Mouse (Mus musculus): ENCODE data around the gene Gdf2. TPM values are rescaled to one million over a fixed set of nuclear protein-coding genes. Genes with fewer than 3 reads are reported as not detected.

The Gdf2 gene
- polyA plus RNA-seq, 1 experiment from 2014 or later = 4.3 TPM

GRCm38 (mm10) chr14:33931853-33932252 is 9.0 kb upstream of the Gdf2 start:
- WGBS = 43% methylated on average over 17 of the region's 17 CpGs
- Histone ChIP-seq H3K27ac (no peak overlapping the region), H3K4me1 (peaks cover 10% of the 10 kb centered on the region; the same call in 1 of the 2 replicates), H3K27me3 (ENCODE audit: insufficient read depth, poor library complexity, severe bottlenecking) (peaks cover 83% of the 10 kb centered on the region), H3K4me3 (no peak overlapping the region), H3K36me3 (no peaks in the 10 kb centered on the region), H3K9me3 (no peaks in the 10 kb centered on the region)
- DNase-seq (ENCODE audit: low spot score) = peak; percentile 74

- Histone ChIP-seq H3K9me3 (no peaks in the 10 kb centered on the region), H3K36me3 (no peaks in the 10 kb centered on the region), H3K4me3 (no peak overlapping the region), H3K27me3 (ENCODE audit: insufficient read depth, poor library complexity, severe bottlenecking) (peaks cover 72% of the 10 kb centered on the region), H3K27ac (no peak overlapping the region), H3K4me1 (peaks cover 10% of the 10 kb centered on the region; the same call in 1 of the 2 replicates)
- 58% methylated on average over 10 of the region's 10 CpGs for WGBS
- no peak for DNase-seq (ENCODE audit: low spot score)
Measured at GRCm38 (mm10) chr14:33932935-33933703, 7.7 kb upstream of the Gdf2 start.

- Histone ChIP-seq H3K4me1 (peaks cover 13% of the 10 kb centered on the region; the same call in 1 of the 2 replicates), H3K27me3 (ENCODE audit: insufficient read depth, poor library complexity, severe bottlenecking) (peaks cover 65% of the 10 kb centered on the region), H3K36me3 (no peaks in the 10 kb centered on the region), H3K27ac (no peak overlapping the region), H3K9me3 (no peaks in the 10 kb centered on the region), H3K4me3 (no peak overlapping the region)
- WGBS = 39% methylated on average over 5 of the region's 5 CpGs
- DNase-seq (ENCODE audit: low spot score) = peak; percentile 74
Measured at GRCm38 (mm10) chr14:33933778-33934317, 7.0 kb upstream of the Gdf2 start.

- 24% methylated on average over 9 of the region's 9 CpGs for WGBS
- no peaks in the 10 kb centered on the region for H3K9me3 ChIP-seq
- DNase-seq (ENCODE audit: low spot score) = peak; percentile 84
- H3K27me3 ChIP-seq (ENCODE audit: insufficient read depth, poor library complexity, severe bottlenecking) = peaks cover 21% of the 10 kb centered on the region; the same call in 1 of the 2 replicates
- no peaks in the 10 kb centered on the region for H3K36me3 ChIP-seq
- peak overlapping the region; percentile 42; the same call in 1 of the 2 replicates for H3K27ac ChIP-seq
- peaks cover 29% of the 10 kb centered on the region for H3K4me1 ChIP-seq
- H3K4me3 ChIP-seq = peak overlapping the region; percentile 43
Measured at GRCm38 (mm10) chr14:33939117-33939516, 1.7 kb upstream of the Gdf2 start.

GRCm38 (mm10) chr14:33942222-33942621 is 1.4 kb downstream of the Gdf2 start:
- no peak overlapping the region for H3K4me3 ChIP-seq
- DNase-seq (ENCODE audit: low spot score) = peak; percentile 74
- peaks cover 32% of the 10 kb centered on the region for H3K4me1 ChIP-seq
- H3K9me3 ChIP-seq = no peaks in the 10 kb centered on the region
- no peaks in the 10 kb centered on the region for H3K36me3 ChIP-seq
- no peak overlapping the region for H3K27ac ChIP-seq
- no peaks in the 10 kb centered on the region; the same call in 1 of the 2 replicates for H3K27me3 ChIP-seq (ENCODE audit: insufficient read depth, poor library complexity, severe bottlenecking)
- WGBS = 54% methylated on average over 5 of the region's 5 CpGs

- H3K4me1 ChIP-seq = peaks cover 18% of the 10 kb centered on the region
- 70% methylated on average over 6 of the region's 6 CpGs for WGBS
- no peak for DNase-seq (ENCODE audit: low spot score)
- no peak overlapping the region for H3K4me3 ChIP-seq
- H3K36me3 ChIP-seq = no peaks in the 10 kb centered on the region
- no peak overlapping the region for H3K27ac ChIP-seq
- no peaks in the 10 kb centered on the region for H3K9me3 ChIP-seq
- H3K27me3 ChIP-seq (ENCODE audit: insufficient read depth, poor library complexity, severe bottlenecking) = no peaks in the 10 kb centered on the region
Measured at GRCm38 (mm10) chr14:33946125-33946524, 5.3 kb downstream of the Gdf2 start.

- H3K4me1 ChIP-seq = peaks cover 10% of the 10 kb centered on the region
- H3K27ac ChIP-seq = no peak overlapping the region
- no peak for DNase-seq (ENCODE audit: low spot score)
- no peaks in the 10 kb centered on the region for H3K36me3 ChIP-seq
- no peaks in the 10 kb centered on the region for H3K9me3 ChIP-seq
- H3K27me3 ChIP-seq (ENCODE audit: insufficient read depth, poor library complexity, severe bottlenecking) = peaks cover 10% of the 10 kb centered on the region
- 48% methylated on average over 6 of the region's 6 CpGs for WGBS
- H3K4me3 ChIP-seq = no peak overlapping the region
Measured at GRCm38 (mm10) chr14:33952233-33952981, 11.6 kb downstream of the Gdf2 start.

GRCm38 (mm10) chr14:33953761-33954160 is 12.9 kb downstream of the Gdf2 start, which contains the start of gene Rbp3:
Rbp3 (plus strand) TSS chr14:33954003.
- peaks cover 12% of the 10 kb centered on the region for H3K4me1 ChIP-seq
- no peak within 1 kb of the TSS for H3K4me3 ChIP-seq
- H3K27ac ChIP-seq = no peak within 1 kb of the TSS
- no peaks in the 10 kb centered on the region for H3K9me3 ChIP-seq
- WGBS = 83% methylated on average over 5 of the region's 5 CpGs
- peaks cover 15% of the 10 kb centered on the region for H3K27me3 ChIP-seq (ENCODE audit: insufficient read depth, poor library complexity, severe bottlenecking)
- H3K36me3 ChIP-seq = no peaks in the 10 kb centered on the region
- DNase-seq (ENCODE audit: low spot score) = no peak

- Histone ChIP-seq H3K9me3 (no peaks in the 10 kb centered on the region), H3K4me1 (peaks cover 15% of the 10 kb centered on the region), H3K27me3 (ENCODE audit: insufficient read depth, poor library complexity, severe bottlenecking) (peaks cover 15% of the 10 kb centered on the region), H3K4me3 (no peak overlapping the region), H3K27ac (no peak overlapping the region), H3K36me3 (no peaks in the 10 kb centered on the region)
- DNase-seq (ENCODE audit: low spot score) = no peak
- WGBS = 69% methylated on average over 13 of the region's 13 CpGs
Measured at GRCm38 (mm10) chr14:33956055-33956454, 15.2 kb downstream of the Gdf2 start.

- 59% methylated on average over 4 of the region's 4 CpGs for WGBS
- Histone ChIP-seq H3K9me3 (no peaks in the 10 kb centered on the region), H3K27ac (no peak overlapping the region), H3K4me1 (peaks cover 11% of the 10 kb centered on the region), H3K27me3 (ENCODE audit: insufficient read depth, poor library complexity, severe bottlenecking) (peaks cover 15% of the 10 kb centered on the region), H3K4me3 (no peak overlapping the region), H3K36me3 (no peaks in the 10 kb centered on the region)
- no peak for DNase-seq (ENCODE audit: low spot score)
Measured at GRCm38 (mm10) chr14:33958186-33958585, 17.3 kb downstream of the Gdf2 start.

GRCm38 (mm10) chr14:33958841-33959240 is 18.0 kb downstream of the Gdf2 start:
- H3K27me3 ChIP-seq (ENCODE audit: insufficient read depth, poor library complexity, severe bottlenecking) = peaks cover 15% of the 10 kb centered on the region
- H3K9me3 ChIP-seq = no peaks in the 10 kb centered on the region
- 16% methylated on average over 3 of the region's 3 CpGs for whole genome bisulfite sequencing

GRCm38 (mm10) chr14:33959341-33959740 is 18.5 kb downstream of the Gdf2 start:
- Histone ChIP-seq H3K27ac (no peak overlapping the region), H3K4me1 (peaks cover 11% of the 10 kb centered on the region), H3K4me3 (no peak overlapping the region), H3K27me3 (ENCODE audit: insufficient read depth, poor library complexity, severe bottlenecking) (peaks cover 15% of the 10 kb centered on the region), H3K36me3 (no peaks in the 10 kb centered on the region), H3K9me3 (no peaks in the 10 kb centered on the region)
- no peak for DNase-seq (ENCODE audit: low spot score)
- 9% methylated on average over 9 of the region's 9 CpGs for WGBS

More at GRCm38 (mm10) chr14:33958841-33959240, 18.0 kb downstream of the Gdf2 start:
- Histone ChIP-seq H3K27ac (no peak overlapping the region), H3K36me3 (no peaks in the 10 kb centered on the region), H3K4me3 (no peak overlapping the region), H3K4me1 (peaks cover 11% of the 10 kb centered on the region)
- no peak for DNase-seq (ENCODE audit: low spot score)

GRCm38 (mm10) chr14:33965675-33966074 is 24.8 kb downstream of the Gdf2 start:
- no peaks in the 10 kb centered on the region for H3K4me1 ChIP-seq
- H3K27me3 ChIP-seq (ENCODE audit: insufficient read depth, poor library complexity, severe bottlenecking) = no peaks in the 10 kb centered on the region; the same call in 1 of the 2 replicates
- 56% methylated on average over 7 of the region's 7 CpGs for WGBS
- no peaks in the 10 kb centered on the region for H3K36me3 ChIP-seq
- H3K9me3 ChIP-seq = no peaks in the 10 kb centered on the region
- no peak for DNase-seq (ENCODE audit: low spot score)
- no peak overlapping the region for H3K4me3 ChIP-seq
- no peak overlapping the region for H3K27ac ChIP-seq
